Mouse (Mus musculus) hindbrain, embryonic 11.5 days (tissue): ENCODE data around the gene Stx12. TPM values are rescaled to one million over a fixed set of nuclear protein-coding genes. Genes with fewer than 3 reads are reported as not detected.
"Not testable (repeated sequence)": the region's sequence is repeated elsewhere in the genome, so short reads cannot be mapped to it uniquely, and the experiment has no call there.

Source experiments
- ATAC-seq: fragments of 200-750 bp; cut with Nextera tagmentation; 2 replicates; pipeline ENCODE4 v1.8.0; 2017; ENCODE audit warnings: mild to moderate bottlenecking, moderate TSS enrichment, moderate library complexity; ENCODE audit not compliant: low FRiP score
- DNase-seq: peaks from one replicate; pipeline ENCODE4 v3.0.0-alpha.2; 2015; ENCODE audit warnings: low spot score
- H3K27ac ChIP-seq: fragments of 300-500 bp; sonication (generic); 2 replicates; pipeline ENCODE4 v1.5.1; 2014; ENCODE audit warnings: mild to moderate bottlenecking, low read depth, low read length
- H3K27me3 ChIP-seq: fragments of 300-500 bp; sonication (generic); 2 replicates; pipeline ENCODE4 v1.6.1; 2014; ENCODE audit warnings: mild to moderate bottlenecking, low read length, moderate library complexity, mixed read lengths; ENCODE audit not compliant: control insufficient read depth, insufficient read depth
- H3K36me3 ChIP-seq: fragments of 300-500 bp; sonication (generic); 2 replicates; pipeline ENCODE4 v1.6.1; 2014; ENCODE audit warnings: mild to moderate bottlenecking, low read length, moderate library complexity, mixed read lengths; ENCODE audit not compliant: control insufficient read depth, insufficient read depth
- H3K4me1 ChIP-seq: fragments of 300-500 bp; sonication (generic); replicated peaks from 2 replicates; pipeline ENCODE4 v1.6.1; 2014; ENCODE audit warnings: low read length, mixed read lengths; ENCODE audit not compliant: control insufficient read depth, insufficient read depth
- H3K4me2 ChIP-seq: fragments of 300-500 bp; sonication (generic); replicated peaks from 2 replicates; pipeline ENCODE4 v1.6.1; 2014; ENCODE audit warnings: mild to moderate bottlenecking, low read depth, low read length
- H3K4me3 ChIP-seq: fragments of 300-500 bp; sonication (generic); 2 replicates; pipeline ENCODE4 v1.5.1; 2014; ENCODE audit warnings: low read depth, low read length
- H3K9ac ChIP-seq: fragments of 300-500 bp; sonication (generic); 2 replicates; pipeline ENCODE4 v1.6.1; 2014; ENCODE audit warnings: low read depth, low read length
- H3K9me3 ChIP-seq: fragments of 300-500 bp; sonication (generic); 2 replicates; pipeline ENCODE4 v1.6.1; 2016; ENCODE audit warnings: low read length; ENCODE audit not compliant: control insufficient read depth
- WGBS: fragments of 180-500 bp; shearing (Covaris S2); extraction: QIAGEN DNeasy Blood & Tissue Kit; methylation state at CpG from one replicate; pipeline ENCODE4 v1.1.7; 2014; 5-methylcytosine and 5-hydroxymethylcytosine counted together
- polyA plus RNA-seq: library from polyadenylated mRNA; unstranded; fragments of >200 nt; fragmentation: Nextera tagmentation; extraction: Ambion mirVana; gene quantifications from 2 replicates; pipeline ENCODE4 v1.2.1, GENCODE M21; 2014

Stx12 gene
- polyA plus RNA-seq, 1 experiment from 2014 or later, result 105 TPM

DNA sequence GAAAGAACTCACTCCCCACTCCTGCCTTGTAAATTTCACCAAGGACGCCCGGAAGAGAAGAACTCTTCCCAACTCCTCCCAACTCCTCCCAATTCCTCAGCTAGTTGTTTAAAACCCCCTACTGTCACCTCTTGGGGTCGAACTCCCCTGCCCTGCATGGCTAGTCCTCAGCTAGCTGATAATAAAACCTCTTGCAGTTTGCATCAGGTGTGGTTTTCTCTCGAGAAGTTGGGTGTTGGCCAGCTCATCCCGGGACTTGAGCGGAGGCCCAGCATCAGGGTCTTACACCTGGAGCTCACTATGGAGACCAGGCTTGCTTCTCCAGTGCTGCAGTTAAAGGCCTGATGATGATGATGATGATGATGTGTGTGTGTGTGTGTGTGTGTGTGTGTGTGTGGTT lies 34.2 kb upstream of the Stx12 start:
- not testable (repeated sequence) for H3K4me2 ChIP-seq, H3K9me3 ChIP-seq, H3K27ac ChIP-seq, DNase-seq, H3K36me3 ChIP-seq, H3K27me3 ChIP-seq, H3K4me3 ChIP-seq, ATAC-seq, H3K4me1 ChIP-seq, H3K9ac ChIP-seq
- 84% methylated on average over 6 of the region's 6 CpGs for WGBS

DNA sequence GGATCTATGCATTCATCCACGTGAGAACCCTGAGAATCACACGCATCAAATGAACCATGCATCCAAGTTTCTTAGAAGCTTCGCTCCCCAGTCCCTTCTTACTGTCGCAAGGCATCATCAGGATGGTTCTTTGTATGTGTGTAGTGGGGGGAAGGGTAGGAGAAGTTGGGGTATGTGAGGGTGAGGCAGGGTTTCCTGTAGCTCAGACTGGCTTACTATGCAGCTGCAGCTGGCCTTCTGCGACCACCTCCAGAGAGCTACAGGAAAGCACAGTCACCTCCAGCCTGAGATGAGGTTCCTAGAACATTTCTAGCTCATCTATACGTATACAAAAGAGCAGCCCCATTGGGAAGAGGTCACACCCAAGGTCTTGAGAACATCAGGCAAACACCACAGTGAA lies 27.8 kb upstream of the Stx12 start:
- Histone ChIP-seq H3K4me2 (no peak overlapping the region), H3K4me3 (no peak overlapping the region), H3K9me3 (no peaks in the 10 kb centered on the region), H3K27me3 (no peaks in the 10 kb centered on the region), H3K27ac (no peak overlapping the region), H3K36me3 (no peaks in the 10 kb centered on the region; the same call in 1 of the 2 replicates), H3K4me1 (no peaks in the 10 kb centered on the region), H3K9ac (no peak overlapping the region)
- 91% methylated on average over 6 of the region's 6 CpGs for WGBS
- ATAC-seq, result no peak
- no peak for DNase-seq

DNA sequence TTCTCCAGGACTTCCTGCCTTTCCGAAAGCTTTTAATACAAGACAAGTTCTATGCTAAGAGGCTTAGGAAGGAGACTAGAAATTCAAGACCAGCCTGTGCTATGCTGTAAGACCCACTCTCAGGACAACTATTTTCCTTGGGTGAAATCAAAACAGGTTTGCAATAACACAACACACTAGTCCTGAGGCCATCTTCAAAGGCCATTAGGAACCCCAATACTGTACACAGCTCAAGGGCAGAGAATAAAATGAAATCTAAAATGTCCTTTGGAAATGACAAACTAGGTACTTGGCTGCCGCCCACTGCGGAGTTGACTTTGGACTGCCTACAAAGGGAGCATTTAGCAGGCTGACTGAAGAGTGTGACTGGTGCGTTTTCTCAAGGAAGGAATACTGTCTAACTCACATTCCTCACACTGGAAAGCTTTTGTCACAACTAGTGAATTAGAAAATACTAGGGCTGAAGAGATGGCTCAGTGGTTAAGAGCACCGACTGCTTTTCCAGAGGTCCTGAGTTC lies 21.6 kb upstream of the Stx12 start:
- no peaks in the 10 kb centered on the region for H3K9me3 ChIP-seq
- no peak overlapping the region for H3K4me2 ChIP-seq
- DNase-seq, result no peak
- H3K4me1 ChIP-seq, result no peaks in the 10 kb centered on the region
- no peaks in the 10 kb centered on the region for H3K36me3 ChIP-seq
- no peaks in the 10 kb centered on the region for H3K27me3 ChIP-seq
- no peak overlapping the region for H3K27ac ChIP-seq
- no peak for ATAC-seq
- no peak overlapping the region for H3K9ac ChIP-seq
- 94% methylated on average over 5 of the region's 5 CpGs for whole genome bisulfite sequencing
- H3K4me3 ChIP-seq, result no peak overlapping the region

DNA sequence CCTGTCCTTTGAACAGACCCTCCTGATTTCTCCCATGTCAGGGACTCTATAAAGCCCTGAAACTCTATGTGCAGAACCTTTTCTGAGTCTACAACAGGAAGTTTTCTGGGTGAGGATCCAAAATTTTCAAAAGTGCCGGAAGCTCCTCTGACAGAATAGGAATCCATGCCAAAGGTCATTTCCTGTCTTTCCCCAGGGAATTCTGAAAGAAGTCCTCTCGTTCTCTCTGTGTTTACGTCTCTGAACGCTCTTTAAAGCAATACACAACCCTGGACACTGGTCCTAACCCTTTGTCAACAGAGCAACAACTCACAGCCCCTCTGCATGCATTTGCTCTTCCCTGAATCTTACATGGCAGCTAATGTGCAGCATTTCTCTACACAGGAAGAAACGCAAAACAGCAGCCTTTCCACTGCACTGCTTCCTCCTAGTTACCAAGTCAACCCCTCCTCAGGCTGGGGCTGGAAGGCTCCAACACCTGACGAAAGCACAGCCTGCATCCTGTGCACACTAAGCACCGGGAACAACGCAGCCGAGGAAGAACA lies 20.5 kb upstream of the Stx12 start:
- Histone ChIP-seq H3K36me3 (no peaks in the 10 kb centered on the region), H3K4me3 (no peak overlapping the region), H3K9ac (no peak overlapping the region), H3K27me3 (no peaks in the 10 kb centered on the region), H3K9me3 (no peaks in the 10 kb centered on the region), H3K4me1 (no peaks in the 10 kb centered on the region), H3K4me2 (no peak overlapping the region), H3K27ac (no peak overlapping the region)
- ATAC-seq (no peak), DNase-seq (no peak)
- 71% methylated on average over 9 of the region's 9 CpGs for WGBS

DNA sequence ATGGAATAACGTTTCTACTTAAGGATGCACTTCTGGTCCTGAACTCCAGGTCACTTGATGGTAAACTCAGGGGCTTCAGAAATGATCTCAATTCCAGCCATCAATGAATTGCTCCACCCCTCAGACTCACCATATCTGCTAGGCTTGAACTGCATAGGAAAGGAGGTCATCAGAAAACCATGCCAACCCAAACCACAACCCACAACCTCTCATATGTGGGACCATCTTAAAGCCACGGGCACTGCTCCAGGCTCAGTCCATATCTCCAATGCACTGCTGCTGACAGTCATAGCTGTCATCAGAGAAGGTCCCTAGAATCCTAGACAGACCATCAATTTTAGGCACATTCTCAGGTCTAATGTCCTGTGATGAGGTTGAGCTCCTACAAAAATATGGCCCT lies 19.8 kb upstream of the Stx12 start:
- Histone ChIP-seq H3K36me3 (no peaks in the 10 kb centered on the region), H3K4me2 (no peak overlapping the region), H3K27me3 (no peaks in the 10 kb centered on the region), H3K4me1 (no peaks in the 10 kb centered on the region), H3K9me3 (no peaks in the 10 kb centered on the region), H3K4me3 (no peak overlapping the region), H3K27ac (no peak overlapping the region), H3K9ac (no peak overlapping the region)
- WGBS, result 90% methylated on average over 2 of the region's 2 CpGs
- DNase-seq, result no peak
- ATAC-seq, result no peak

DNA sequence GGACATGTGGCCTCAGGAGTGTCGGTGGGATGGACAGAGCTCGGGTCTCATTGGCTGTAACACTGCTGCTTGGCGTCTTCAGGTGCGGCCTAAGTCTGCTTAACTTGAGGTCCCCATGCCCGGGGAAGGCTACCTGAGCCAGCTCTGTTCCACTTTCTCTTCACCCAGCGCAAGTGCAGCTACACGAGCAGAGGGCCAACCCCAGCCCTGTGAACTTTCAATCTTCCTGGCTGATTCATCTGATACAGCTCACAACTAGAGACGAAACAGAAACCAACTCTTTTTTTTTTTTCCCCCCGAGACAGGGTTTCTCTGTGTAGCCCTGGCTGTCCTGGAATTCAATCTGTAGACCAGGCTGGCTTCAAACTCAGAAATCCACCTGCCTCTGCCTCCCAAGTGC lies 13.9 kb upstream of the Stx12 start:
- WGBS, result 90% methylated on average over 9 of the region's 9 CpGs
- Histone ChIP-seq H3K27me3 (no peaks in the 10 kb centered on the region), H3K4me1 (no peaks in the 10 kb centered on the region), H3K9me3 (no peaks in the 10 kb centered on the region), H3K27ac (no peak overlapping the region), H3K4me3 (no peak overlapping the region), H3K9ac (no peak overlapping the region), H3K4me2 (no peak overlapping the region), H3K36me3 (no peaks in the 10 kb centered on the region)
- ATAC-seq (no peak), DNase-seq (no peak)

DNA sequence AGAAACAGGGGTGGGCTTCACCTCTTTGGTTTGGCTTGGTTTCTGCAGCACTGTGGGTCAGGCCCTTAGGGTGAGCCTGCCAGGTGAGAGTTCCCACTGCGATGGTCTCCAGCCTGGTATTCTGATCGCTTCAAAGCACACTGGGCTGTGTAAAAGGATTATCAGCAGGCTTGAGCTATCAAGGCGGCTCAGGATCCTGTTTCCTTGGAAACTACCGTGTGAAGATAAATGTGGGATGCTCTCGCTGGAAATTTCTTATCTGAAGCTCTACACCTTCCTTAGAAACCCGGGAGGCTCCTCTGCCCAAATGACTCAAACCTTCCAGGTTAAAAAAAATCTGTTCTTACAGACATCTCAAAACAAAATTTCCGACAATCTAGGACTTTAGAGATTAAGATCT lies 10.1 kb upstream of the Stx12 start:
- DNase-seq (no peak), ATAC-seq (no peak)
- H3K27ac ChIP-seq, result no peak overlapping the region

DNA sequence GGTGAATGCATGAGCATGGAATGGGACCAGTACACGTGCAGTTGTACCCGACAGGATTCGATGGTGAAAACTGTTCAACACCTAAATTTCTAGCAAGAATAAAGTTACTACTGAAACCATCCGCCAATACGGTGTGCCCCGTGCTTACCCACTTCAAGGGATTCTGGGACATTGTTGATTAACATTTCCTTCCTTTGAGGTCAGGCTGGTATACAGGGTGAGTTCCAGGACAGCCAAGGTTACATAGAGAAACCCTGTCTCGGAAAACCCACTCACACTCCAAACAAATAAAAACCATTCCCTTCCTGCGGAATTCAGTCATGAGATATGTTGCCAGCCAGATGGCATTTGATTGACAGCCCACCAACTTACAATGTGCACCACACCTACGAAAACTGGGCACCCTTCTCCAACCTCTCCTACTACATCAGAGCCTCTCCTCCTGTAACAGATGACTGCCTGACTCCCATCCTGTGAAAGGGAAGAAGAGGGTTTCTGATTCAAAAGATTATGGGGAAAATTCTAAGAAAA lies 600 bp upstream of the Stx12 start:
- WGBS, result 16% methylated on average over 9 of the region's 9 CpGs
- ATAC-seq (peak; percentile 33; the same call in 1 of the 2 replicates), DNase-seq (no peak)
- peak overlapping the region; percentile 75 for H3K4me3 ChIP-seq
- H3K9me3 ChIP-seq, result no peaks in the 10 kb centered on the region
- no peaks in the 10 kb centered on the region for H3K27me3 ChIP-seq
- H3K27ac ChIP-seq, result peak overlapping the region; percentile 47; the same call in 1 of the 2 replicates
- no peaks in the 10 kb centered on the region for H3K36me3 ChIP-seq
- H3K4me2 ChIP-seq, result peak overlapping the region; percentile 89
- 0 out of 2 replicates have a peak, but pooled peaks cover 2% of the 10 kb centered on the region for H3K4me1 ChIP-seq
- peak overlapping the region; percentile 86 for H3K9ac ChIP-seq

More for the DNA sequence above, 10.1 kb upstream of the Stx12 start:
- Histone ChIP-seq H3K9me3 (no peaks in the 10 kb centered on the region), H3K4me1 (no peaks in the 10 kb centered on the region), H3K27me3 (no peaks in the 10 kb centered on the region), H3K9ac (no peak overlapping the region), H3K36me3 (no peaks in the 10 kb centered on the region), H3K4me3 (no peak overlapping the region), H3K4me2 (no peak overlapping the region)
- 32% methylated on average over 7 of the region's 7 CpGs for WGBS

DNA sequence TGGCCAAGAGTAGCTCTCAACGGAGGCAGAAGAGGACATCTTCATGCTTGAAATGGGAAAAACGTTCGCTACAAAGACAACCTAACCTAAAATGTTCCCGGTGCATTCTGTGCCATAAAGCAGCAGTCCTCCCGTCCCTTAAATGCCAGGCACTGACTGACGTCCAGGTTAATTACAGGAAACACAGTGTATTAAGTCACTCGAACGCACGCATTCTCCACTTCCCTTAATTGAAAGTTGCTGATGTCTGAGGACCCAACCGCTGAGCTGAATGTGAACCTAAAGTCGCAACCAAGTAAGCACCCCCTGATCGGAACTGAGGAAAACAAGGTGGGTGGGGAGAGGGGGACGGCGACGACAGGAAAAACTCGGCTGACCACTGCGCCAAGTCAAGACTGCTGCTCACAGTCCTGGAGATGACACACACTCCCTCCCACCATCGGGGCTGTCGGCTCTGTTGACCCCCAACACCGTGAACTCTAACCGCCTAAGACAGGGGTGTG lies 697 bp downstream of the Stx12 start:
- H3K4me1 ChIP-seq, result 0 out of 2 replicates have a peak, but pooled peaks cover 2% of the 10 kb centered on the region
- no peaks in the 10 kb centered on the region for H3K27me3 ChIP-seq
- H3K9ac ChIP-seq, result peak overlapping the region; percentile 86
- H3K27ac ChIP-seq, result peak overlapping the region; percentile 79; the same call in 1 of the 2 replicates
- DNase-seq, result peak; percentile 31
- no peaks in the 10 kb centered on the region for H3K9me3 ChIP-seq
- H3K4me3 ChIP-seq, result peak overlapping the region; percentile 75
- H3K4me2 ChIP-seq, result peak overlapping the region; percentile 89
- no peak for ATAC-seq
- WGBS, result 4% methylated on average over 21 of the region's 21 CpGs
- H3K36me3 ChIP-seq, result no peaks in the 10 kb centered on the region
